Mouse (Mus musculus): ENCODE measurements around the gene Pfkp. TPM values are rescaled to one million over a fixed set of nuclear protein-coding genes. Genes with fewer than 3 reads are reported as not detected.

Gene Pfkp
- polyA plus RNA-seq, 1 experiment, result 74.6 TPM

- Histone ChIP-seq H3K4me1 (ENCODE audit: control insufficient read depth, insufficient read depth, low read length) (no peaks in the 10 kb centered on the region), H3K36me3 (ENCODE audit: control insufficient read depth, insufficient read depth, low read length) (peaks cover 1% of the 10 kb centered on the region; the same call in 1 of the 2 replicates), H3K27ac (ENCODE audit: insufficient read depth, low read depth, low read length) (no peak overlapping the region), H3K4me3 (ENCODE audit: insufficient read depth, low read depth, low read length) (no peak overlapping the region), H3K27me3 (replicated peaks; ENCODE audit: control insufficient read depth, insufficient read depth, low read length) (no peaks in the 10 kb centered on the region)
- 84% methylated on average over 5 of the region's 5 CpGs for WGBS
- no peak for DNase-seq
- TF ChIP-seq CTCF (conservative IDR thresholded peaks at IDR 0.05; ENCODE audit: insufficient read depth, insufficient read length, low read depth, low read length), result no peak
- no peak for TF ChIP-seq POLR2A (IDR thresholded peaks at IDR 0.05; ENCODE audit: low read depth, low read length)
Observed at GRCm38 (mm10) chr13:6613690-6614445, 34.7 kb downstream of the Pfkp start.

- DNase-seq, result no peak
- TF ChIP-seq CTCF (conservative IDR thresholded peaks at IDR 0.05; ENCODE audit: insufficient read depth, insufficient read length, low read depth, low read length) (peak; percentile 30; the same call in 1 of the 2 replicates), POLR2A (IDR thresholded peaks at IDR 0.05; ENCODE audit: low read depth, low read length) (no peak)
- H3K4me1 ChIP-seq (ENCODE audit: control insufficient read depth, insufficient read depth, low read length), result no peaks in the 10 kb centered on the region
- H3K27me3 ChIP-seq (replicated peaks; ENCODE audit: control insufficient read depth, insufficient read depth, low read length), result no peaks in the 10 kb centered on the region
- H3K27ac ChIP-seq (ENCODE audit: insufficient read depth, low read depth, low read length), result no peak overlapping the region
- H3K4me3 ChIP-seq (ENCODE audit: insufficient read depth, low read depth, low read length), result no peak overlapping the region
- WGBS, result 84% methylated on average over 10 of the region's 10 CpGs
- no peaks in the 10 kb centered on the region for H3K36me3 ChIP-seq (ENCODE audit: control insufficient read depth, insufficient read depth, low read length)
Observed at GRCm38 (mm10) chr13:6602786-6603409, 45.7 kb downstream of the Pfkp start.

GRCm38 (mm10) chr13:6601676-6602075 is 46.9 kb downstream of the Pfkp start:
- whole genome bisulfite sequencing, result 83% methylated on average over 2 of the region's 2 CpGs
- no peak for TF ChIP-seq CTCF (conservative IDR thresholded peaks at IDR 0.05; ENCODE audit: insufficient read depth, insufficient read length, low read depth, low read length)
- TF ChIP-seq POLR2A (IDR thresholded peaks at IDR 0.05; ENCODE audit: low read depth, low read length), result no peak
- no peak for DNase-seq
- no peak overlapping the region for H3K27ac ChIP-seq (ENCODE audit: insufficient read depth, low read depth, low read length)
- no peaks in the 10 kb centered on the region for H3K36me3 ChIP-seq (ENCODE audit: control insufficient read depth, insufficient read depth, low read length)
- H3K4me3 ChIP-seq (ENCODE audit: insufficient read depth, low read depth, low read length), result no peak overlapping the region
- no peaks in the 10 kb centered on the region for H3K4me1 ChIP-seq (ENCODE audit: control insufficient read depth, insufficient read depth, low read length)
- H3K27me3 ChIP-seq (replicated peaks; ENCODE audit: control insufficient read depth, insufficient read depth, low read length), result no peaks in the 10 kb centered on the region

DNA sequence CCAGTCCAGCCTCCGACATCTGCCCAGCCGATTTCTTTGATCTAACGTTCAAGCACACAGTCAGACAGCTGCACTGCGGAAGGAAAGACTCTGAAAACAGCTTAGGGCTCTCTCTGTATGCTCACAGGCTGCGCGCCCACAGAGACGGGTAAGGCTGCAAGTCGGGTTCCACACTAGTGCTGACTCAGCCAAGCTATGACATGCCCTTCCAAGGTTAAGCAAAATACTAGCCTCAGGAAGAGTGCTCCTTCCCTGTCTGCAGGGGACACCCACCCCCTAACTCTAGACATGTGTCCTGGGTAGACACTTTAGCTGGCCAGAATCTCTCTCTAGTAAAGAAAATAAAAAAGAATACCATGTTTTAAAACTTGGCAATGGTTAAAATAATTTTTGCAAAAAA is 48.0 kb downstream of the Pfkp start:
- Histone ChIP-seq H3K27ac (ENCODE audit: insufficient read depth, low read depth, low read length) (no peak overlapping the region), H3K36me3 (ENCODE audit: control insufficient read depth, insufficient read depth, low read length) (no peaks in the 10 kb centered on the region), H3K27me3 (replicated peaks; ENCODE audit: control insufficient read depth, insufficient read depth, low read length) (no peaks in the 10 kb centered on the region), H3K4me1 (ENCODE audit: control insufficient read depth, insufficient read depth, low read length) (no peaks in the 10 kb centered on the region), H3K4me3 (ENCODE audit: insufficient read depth, low read depth, low read length) (no peak overlapping the region)
- no peak for DNase-seq
- TF ChIP-seq POLR2A (IDR thresholded peaks at IDR 0.05; ENCODE audit: low read depth, low read length), result no peak
- no peak for TF ChIP-seq CTCF (conservative IDR thresholded peaks at IDR 0.05; ENCODE audit: insufficient read depth, insufficient read length, low read depth, low read length)
- WGBS, result 82% methylated on average over 8 of the region's 8 CpGs

- H3K27ac ChIP-seq (ENCODE audit: insufficient read depth, low read depth, low read length), result no peak overlapping the region
- DNase-seq, result no peak
- H3K4me3 ChIP-seq (ENCODE audit: insufficient read depth, low read depth, low read length), result no peak overlapping the region
- no peaks in the 10 kb centered on the region for H3K27me3 ChIP-seq (replicated peaks; ENCODE audit: control insufficient read depth, insufficient read depth, low read length)
- H3K36me3 ChIP-seq (ENCODE audit: control insufficient read depth, insufficient read depth, low read length), result no peaks in the 10 kb centered on the region
- 84% methylated on average over 16 of the region's 16 CpGs for WGBS
- H3K4me1 ChIP-seq (ENCODE audit: control insufficient read depth, insufficient read depth, low read length), result no peaks in the 10 kb centered on the region
- no peak for TF ChIP-seq CTCF (conservative IDR thresholded peaks at IDR 0.05; ENCODE audit: insufficient read depth, insufficient read length, low read depth, low read length)
- TF ChIP-seq POLR2A (IDR thresholded peaks at IDR 0.05; ENCODE audit: low read depth, low read length), result no peak
Observed at GRCm38 (mm10) chr13:6597801-6598200, 50.8 kb downstream of the Pfkp start.

- Histone ChIP-seq H3K27ac (ENCODE audit: insufficient read depth, low read depth, low read length) (no peak overlapping the region), H3K36me3 (ENCODE audit: control insufficient read depth, insufficient read depth, low read length) (no peaks in the 10 kb centered on the region), H3K4me1 (ENCODE audit: control insufficient read depth, insufficient read depth, low read length) (no peaks in the 10 kb centered on the region), H3K4me3 (ENCODE audit: insufficient read depth, low read depth, low read length) (no peak overlapping the region), H3K27me3 (replicated peaks; ENCODE audit: control insufficient read depth, insufficient read depth, low read length) (no peaks in the 10 kb centered on the region)
- no peak for DNase-seq
- 73% methylated on average over 4 of the region's 4 CpGs for WGBS
- no peak for TF ChIP-seq POLR2A (IDR thresholded peaks at IDR 0.05; ENCODE audit: low read depth, low read length)
- no peak for TF ChIP-seq CTCF (conservative IDR thresholded peaks at IDR 0.05; ENCODE audit: insufficient read depth, insufficient read length, low read depth, low read length)
Observed at GRCm38 (mm10) chr13:6595403-6595802, 53.2 kb downstream of the Pfkp start.

- TF ChIP-seq CTCF (conservative IDR thresholded peaks at IDR 0.05; ENCODE audit: insufficient read depth, insufficient read length, low read depth, low read length) (no peak), POLR2A (IDR thresholded peaks at IDR 0.05; ENCODE audit: low read depth, low read length) (no peak)
- Histone ChIP-seq H3K36me3 (ENCODE audit: control insufficient read depth, insufficient read depth, low read length) (no peaks in the 10 kb centered on the region), H3K4me1 (ENCODE audit: control insufficient read depth, insufficient read depth, low read length) (no peaks in the 10 kb centered on the region), H3K27ac (ENCODE audit: insufficient read depth, low read depth, low read length) (no peak overlapping the region), H3K27me3 (replicated peaks; ENCODE audit: control insufficient read depth, insufficient read depth, low read length) (no peaks in the 10 kb centered on the region), H3K4me3 (ENCODE audit: insufficient read depth, low read depth, low read length) (no peak overlapping the region)
- DNase-seq, result no peak
- 41% methylated on average over 3 of the region's 3 CpGs for WGBS
Observed at GRCm38 (mm10) chr13:6590846-6591245, 57.7 kb downstream of the Pfkp start.

Data from kidney, adult 2 months (tissue).